Mouse (Mus musculus) neural tube, embryonic 12.5 days (tissue): ENCODE data around the gene Ddit4. TPM values are rescaled to one million over a fixed set of nuclear protein-coding genes. Genes with fewer than 3 reads are reported as not detected.

Source experiments
- ATAC-seq: fragments of 200-750 bp; cut with Nextera tagmentation; 2 replicates; pipeline ENCODE4 v1.8.0; 2017; ENCODE audit warnings: low read depth, mild to moderate bottlenecking, moderate TSS enrichment, moderate library complexity; ENCODE audit not compliant: low FRiP score
- H3K27ac ChIP-seq: fragments of 300-500 bp; sonication (generic); 2 replicates; pipeline ENCODE4 v1.5.1; 2016
- H3K27me3 ChIP-seq: fragments of 300-500 bp; sonication (generic); replicated peaks from 2 replicates; pipeline ENCODE4 v1.6.1; 2016; ENCODE audit warnings: mild to moderate bottlenecking
- H3K36me3 ChIP-seq: fragments of 300-500 bp; sonication (generic); 2 replicates; pipeline ENCODE4 v1.6.1; 2016; ENCODE audit warnings: mild to moderate bottlenecking
- H3K4me1 ChIP-seq: fragments of 300-500 bp; sonication (generic); 2 replicates; pipeline ENCODE4 v1.6.1; 2016
- H3K4me2 ChIP-seq: fragments of 300-500 bp; sonication (generic); replicated peaks from 2 replicates; pipeline ENCODE4 v1.6.1; 2016; ENCODE audit warnings: mild to moderate bottlenecking
- H3K4me3 ChIP-seq: fragments of 300-500 bp; sonication (generic); 2 replicates; pipeline ENCODE4 v1.5.1; 2016
- H3K9ac ChIP-seq: fragments of 300-500 bp; sonication (generic); 2 replicates; pipeline ENCODE4 v1.6.1; 2016; ENCODE audit warnings: mild to moderate bottlenecking
- H3K9me3 ChIP-seq: fragments of 300-500 bp; sonication (generic); 2 replicates; pipeline ENCODE4 v1.6.1; 2016; ENCODE audit warnings: mild to moderate bottlenecking
- WGBS: fragments of 180-500 bp; shearing (Covaris S2); methylation state at CpG from one replicate; pipeline ENCODE4 v1.1.7; 2016; 5-methylcytosine and 5-hydroxymethylcytosine counted together
- polyA plus RNA-seq: library from polyadenylated mRNA; unstranded; fragments of >200 nt; fragmentation: Nextera tagmentation; extraction: Ambion mirVana; gene quantifications from 2 replicates; pipeline ENCODE4 v1.2.1, GENCODE M21; 2016

Gene Ddit4
- polyA plus RNA-seq, 1 experiment from 2014 or later, result 78.9 TPM

GRCm38 (mm10) chr10:59969821-59970449 lies 18.3 kb upstream of the Ddit4 start:
- no peaks in the 10 kb centered on the region; the same call in 1 of the 2 replicates for H3K27me3 ChIP-seq
- peaks cover 37% of the 10 kb centered on the region for H3K4me1 ChIP-seq
- ATAC-seq, result peak; percentile 67
- under 1% methylated on average over 25 of the region's 25 CpGs for WGBS
- H3K4me3 ChIP-seq, result peak overlapping the region; percentile 44
- H3K9me3 ChIP-seq, result no peaks in the 10 kb centered on the region
- peak overlapping the region; percentile 60; the same call in 1 of the 2 replicates for H3K27ac ChIP-seq
- H3K4me2 ChIP-seq, result peak overlapping the region; percentile 71
- peak overlapping the region; percentile 69 for H3K9ac ChIP-seq
- no peaks in the 10 kb centered on the region for H3K36me3 ChIP-seq

GRCm38 (mm10) chr10:59967309-59967942 lies 15.8 kb upstream of the Ddit4 start:
- Histone ChIP-seq H3K27ac (no peak overlapping the region), H3K4me1 (peaks cover 30% of the 10 kb centered on the region), H3K4me3 (no peak overlapping the region), H3K36me3 (no peaks in the 10 kb centered on the region), H3K4me2 (no peak overlapping the region), H3K27me3 (no peaks in the 10 kb centered on the region; the same call in 1 of the 2 replicates), H3K9me3 (no peaks in the 10 kb centered on the region), H3K9ac (no peak overlapping the region)
- ATAC-seq, result no peak
- 89% methylated on average over 6 of the region's 6 CpGs for WGBS

GRCm38 (mm10) chr10:59966743-59967142 lies 15.1 kb upstream of the Ddit4 start:
- H3K4me3 ChIP-seq, result no peak overlapping the region
- no peak overlapping the region for H3K9ac ChIP-seq
- ATAC-seq, result no peak
- no peaks in the 10 kb centered on the region for H3K36me3 ChIP-seq
- no peak overlapping the region for H3K27ac ChIP-seq
- peaks cover 28% of the 10 kb centered on the region for H3K4me1 ChIP-seq
- 91% methylated on average over 6 of the region's 6 CpGs for WGBS
- H3K4me2 ChIP-seq, result no peak overlapping the region
- no peaks in the 10 kb centered on the region for H3K9me3 ChIP-seq
- H3K27me3 ChIP-seq, result no peaks in the 10 kb centered on the region; the same call in 1 of the 2 replicates

- peaks cover 25% of the 10 kb centered on the region for H3K4me1 ChIP-seq
- no peak for ATAC-seq
- H3K9me3 ChIP-seq, result no peaks in the 10 kb centered on the region
- peak overlapping the region; percentile 59; the same call in 1 of the 2 replicates for H3K27ac ChIP-seq
- WGBS, result 57% methylated on average over 8 of the region's 8 CpGs
- H3K36me3 ChIP-seq, result no peaks in the 10 kb centered on the region
- H3K27me3 ChIP-seq, result no peaks in the 10 kb centered on the region; the same call in 1 of the 2 replicates
- no peak overlapping the region for H3K4me3 ChIP-seq
- H3K9ac ChIP-seq, result no peak overlapping the region
- peak overlapping the region; percentile 55; the same call in 1 of the 2 replicates for H3K4me2 ChIP-seq
These were observed 14.2 kb upstream of the Ddit4 start for GRCm38 (mm10) chr10:59965788-59966187.

GRCm38 (mm10) chr10:59965362-59965695 lies 13.7 kb upstream of the Ddit4 start:
- whole genome bisulfite sequencing, result 27% methylated on average over 9 of the region's 9 CpGs
- no peaks in the 10 kb centered on the region for H3K36me3 ChIP-seq
- no peak overlapping the region for H3K4me3 ChIP-seq
- H3K4me2 ChIP-seq, result peak overlapping the region; percentile 55
- H3K27me3 ChIP-seq, result no peaks in the 10 kb centered on the region
- 0 out of 2 replicates have a peak overlapping the region, but pooled peaks have one; percentile 17 for H3K9ac ChIP-seq
- 0 out of 2 replicates have a peak, but pooled peaks have one; percentile 3 for ATAC-seq
- H3K4me1 ChIP-seq, result peaks cover 21% of the 10 kb centered on the region
- H3K27ac ChIP-seq, result peak overlapping the region; percentile 59
- H3K9me3 ChIP-seq, result no peaks in the 10 kb centered on the region

- Histone ChIP-seq H3K4me1 (peaks cover 21% of the 10 kb centered on the region), H3K36me3 (no peaks in the 10 kb centered on the region), H3K27ac (peak overlapping the region; percentile 59), H3K9me3 (no peaks in the 10 kb centered on the region), H3K4me2 (peak overlapping the region; percentile 55), H3K9ac (0 out of 2 replicates have a peak overlapping the region, but pooled peaks have one; percentile 17), H3K4me3 (peak overlapping the region; percentile 11; the same call in 1 of the 2 replicates), H3K27me3 (no peaks in the 10 kb centered on the region)
- 5% methylated on average over 21 of the region's 23 CpGs for WGBS
- ATAC-seq, result peak; percentile 77
These were observed 13.1 kb upstream of the Ddit4 start for GRCm38 (mm10) chr10:59964504-59965361.

- Histone ChIP-seq H3K4me2 (no peak overlapping the region), H3K4me1 (peaks cover 24% of the 10 kb centered on the region), H3K4me3 (no peak overlapping the region), H3K36me3 (no peaks in the 10 kb centered on the region), H3K27ac (no peak overlapping the region), H3K9ac (no peak overlapping the region), H3K27me3 (no peaks in the 10 kb centered on the region), H3K9me3 (no peaks in the 10 kb centered on the region)
- 65% methylated on average over 2 of the region's 2 CpGs for WGBS
- no peak for ATAC-seq
These were observed 12.0 kb upstream of the Ddit4 start for GRCm38 (mm10) chr10:59963609-59964008.

- Histone ChIP-seq H3K9ac (no peak overlapping the region), H3K36me3 (no peaks in the 10 kb centered on the region), H3K9me3 (no peaks in the 10 kb centered on the region), H3K4me2 (no peak overlapping the region), H3K4me3 (no peak overlapping the region), H3K27ac (no peak overlapping the region), H3K27me3 (no peaks in the 10 kb centered on the region), H3K4me1 (peaks cover 29% of the 10 kb centered on the region)
- WGBS, result 78% methylated on average over 12 of the region's 12 CpGs
- ATAC-seq, result no peak
These were observed 7.9 kb upstream of the Ddit4 start for GRCm38 (mm10) chr10:59959517-59959916.

- H3K4me1 ChIP-seq, result peaks cover 24% of the 10 kb centered on the region
- H3K4me3 ChIP-seq, result no peak overlapping the region
- H3K9ac ChIP-seq, result 0 out of 2 replicates have a peak overlapping the region, but pooled peaks have one; percentile 34
- peak overlapping the region; percentile 51 for H3K4me2 ChIP-seq
- whole genome bisulfite sequencing, result 21% methylated on average over 5 of the region's 5 CpGs
- 0 out of 2 replicates have a peak overlapping the region, but pooled peaks have one; percentile 15 for H3K27ac ChIP-seq
- H3K9me3 ChIP-seq, result no peaks in the 10 kb centered on the region
- peak; percentile 45; the same call in 1 of the 2 replicates for ATAC-seq
- H3K36me3 ChIP-seq, result no peaks in the 10 kb centered on the region
- H3K27me3 ChIP-seq, result no peaks in the 10 kb centered on the region
These were observed 6.8 kb upstream of the Ddit4 start for GRCm38 (mm10) chr10:59958458-59958857.

- peak overlapping the region; percentile 34; the same call in 1 of the 2 replicates for H3K9ac ChIP-seq
- peak; percentile 38; the same call in 1 of the 2 replicates for ATAC-seq
- H3K9me3 ChIP-seq, result no peaks in the 10 kb centered on the region
These were observed 5.8 kb upstream of the Ddit4 start for GRCm38 (mm10) chr10:59957171-59958149.

GRCm38 (mm10) chr10:59956681-59957080 lies 5.0 kb upstream of the Ddit4 start:
- H3K4me1 ChIP-seq, result peaks cover 31% of the 10 kb centered on the region
- 52% methylated on average over 5 of the region's 5 CpGs for WGBS
- H3K9ac ChIP-seq, result no peak overlapping the region
- H3K4me2 ChIP-seq, result peak overlapping the region; percentile 51; the same call in 1 of the 2 replicates
- no peaks in the 10 kb centered on the region for H3K36me3 ChIP-seq
- H3K27me3 ChIP-seq, result no peaks in the 10 kb centered on the region
- H3K27ac ChIP-seq, result no peak overlapping the region
- no peak for ATAC-seq
- H3K4me3 ChIP-seq, result no peak overlapping the region
- H3K9me3 ChIP-seq, result no peaks in the 10 kb centered on the region

More at GRCm38 (mm10) chr10:59957171-59958149, 5.8 kb upstream of the Ddit4 start:
- H3K4me2 ChIP-seq, result peak overlapping the region; percentile 51
- no peaks in the 10 kb centered on the region for H3K27me3 ChIP-seq
- H3K4me3 ChIP-seq, result peak overlapping the region; percentile 18
- WGBS, result 8% methylated on average over 25 of the region's 25 CpGs
- H3K36me3 ChIP-seq, result no peaks in the 10 kb centered on the region
- H3K4me1 ChIP-seq, result peaks cover 26% of the 10 kb centered on the region
- H3K27ac ChIP-seq, result peak overlapping the region; percentile 0; the same call in 1 of the 2 replicates
